Mouse (Mus musculus) small intestine, adult 10 weeks (tissue): ENCODE data around the gene Cyp3a25. TPM values are rescaled to one million over a fixed set of nuclear protein-coding genes. Genes with fewer than 3 reads are reported as not detected.

Source experiments
- polyA plus RNA-seq: library from polyadenylated mRNA; stranded (reverse); fragments of 350-450 nt; fragmentation: Illumina TruSeq; extraction: RNeasy Lipid Tissue Mini Kit (QIAGEN cat#74804); gene quantifications from one replicate; pipeline ENCODE4 v1.2.3, GENCODE M21; 2014; ENCODE audit warnings: low replicate concordance

Gene Cyp3a25
- polyA plus RNA-seq, result 2,948 TPM

GRCm38 (mm10) chr5:146009509-146009908 lies at the start of gene Cyp3a25:
Cyp3a25 (minus strand) TSS chr5:146009618.

Other genes starting within 250 kb of the Cyp3a25 start
- 7.1 TPM for gene Cyp3a44, start 203.7 kb downstream of the Cyp3a25 start, polyA plus RNA-seq
- gene Cyp3a11, start 129.7 kb downstream of the Cyp3a25 start, polyA plus RNA-seq, result 12,523 TPM
- gene Cyp3a59, start 69.6 kb upstream of the Cyp3a25 start, polyA plus RNA-seq, result 6.4 TPM
- gene Gm5565, start 150.9 kb upstream of the Cyp3a25 start, polyA plus RNA-seq, result not detected
- not detected for gene Gm6309, start 161.1 kb upstream of the Cyp3a25 start, polyA plus RNA-seq
- gene 1700001J03Rik, start 175.7 kb upstream of the Cyp3a25 start, polyA plus RNA-seq, result not detected
- 69.6 TPM for gene Rnf6, start 211.9 kb upstream of the Cyp3a25 start, polyA plus RNA-seq
- gene Cdk8, start 221.6 kb upstream of the Cyp3a25 start, polyA plus RNA-seq, result 109 TPM